Mouse (Mus musculus) embryonic facial prominence, embryonic 14.5 days (tissue): ENCODE measurements around the gene Gm47189. TPM values are rescaled to one million over a fixed set of nuclear protein-coding genes. Genes with fewer than 3 reads are reported as not detected.
"Not testable (repeated sequence)": the region's sequence is repeated elsewhere in the genome, so short reads cannot be mapped to it uniquely, and the experiment has no call there.

Source experiments
- ATAC-seq: fragments of 200-750 bp; cut with Nextera tagmentation; 2 replicates; pipeline ENCODE4 v1.8.0; 2017; ENCODE audit warnings: low read depth, moderate number of reproducible peaks, moderate TSS enrichment
- DNase-seq: peaks from one replicate; pipeline ENCODE4 v3.0.0-alpha.2; 2015; ENCODE audit warnings: low spot score
- H3K27ac ChIP-seq: fragments of 300-500 bp; sonication (generic); replicated peaks from 2 replicates; pipeline ENCODE4 v1.5.1; 2014; ENCODE audit warnings: low read depth, mild to moderate bottlenecking, low read length, moderate library complexity
- H3K27me3 ChIP-seq: fragments of 300-500 bp; sonication (generic); replicated peaks from 2 replicates; pipeline ENCODE4 v1.6.1; 2014; ENCODE audit warnings: low read length; ENCODE audit not compliant: control insufficient read depth, insufficient read depth
- H3K36me3 ChIP-seq: fragments of 300-500 bp; sonication (generic); 2 replicates; pipeline ENCODE4 v1.6.1; 2014; ENCODE audit warnings: low read length, mixed read lengths; ENCODE audit not compliant: control insufficient read depth, insufficient read depth
- H3K4me1 ChIP-seq: fragments of 300-500 bp; sonication (generic); 2 replicates; pipeline ENCODE4 v1.6.1; 2014; ENCODE audit warnings: antibody characterized with exemption, low read length; ENCODE audit not compliant: control insufficient read depth, insufficient read depth
- H3K4me2 ChIP-seq: fragments of 300-500 bp; sonication (generic); 2 replicates; pipeline ENCODE4 v1.6.1; 2014; ENCODE audit warnings: low read depth, mild to moderate bottlenecking, low read length, moderate library complexity, mixed read lengths
- H3K4me3 ChIP-seq: fragments of 300-500 bp; sonication (generic); 2 replicates; pipeline ENCODE4 v1.5.1; 2014; ENCODE audit warnings: low read depth, mild to moderate bottlenecking, low read length
- H3K9ac ChIP-seq: fragments of 300-500 bp; sonication (generic); 2 replicates; pipeline ENCODE4 v1.6.1; 2014; ENCODE audit warnings: low read depth, mild to moderate bottlenecking, low read length, moderate library complexity, mixed read lengths
- H3K9me3 ChIP-seq: fragments of 300-500 bp; sonication (generic); 2 replicates; pipeline ENCODE4 v1.6.1; 2016; ENCODE audit warnings: low read length; ENCODE audit not compliant: control insufficient read depth
- WGBS: fragments of 180-500 bp; shearing (Covaris S2); extraction: QIAGEN DNeasy Blood & Tissue Kit; methylation state at CpG from one replicate; pipeline ENCODE4 v1.1.7; 2014; 5-methylcytosine and 5-hydroxymethylcytosine counted together
- polyA plus RNA-seq: library from polyadenylated mRNA; unstranded; fragments of >200 nt; fragmentation: Nextera tagmentation; extraction: Ambion mirVana; gene quantifications from 2 replicates; pipeline ENCODE4 v1.2.1, GENCODE M21; 2014

The Gm47189 gene
- polyA plus RNA-seq = not detected in 2 replicates

- not testable (repeated sequence) for H3K9ac ChIP-seq, ATAC-seq, H3K36me3 ChIP-seq, H3K9me3 ChIP-seq, H3K27me3 ChIP-seq, H3K4me1 ChIP-seq, H3K27ac ChIP-seq, H3K4me2 ChIP-seq, H3K4me3 ChIP-seq, DNase-seq
These were observed at the start of gene Gm47189 for GRCm38 (mm10) chr14:41772341-41772740. Gene Gm47189, minus strand, starts transcription at chr14:41772441.

DNA sequence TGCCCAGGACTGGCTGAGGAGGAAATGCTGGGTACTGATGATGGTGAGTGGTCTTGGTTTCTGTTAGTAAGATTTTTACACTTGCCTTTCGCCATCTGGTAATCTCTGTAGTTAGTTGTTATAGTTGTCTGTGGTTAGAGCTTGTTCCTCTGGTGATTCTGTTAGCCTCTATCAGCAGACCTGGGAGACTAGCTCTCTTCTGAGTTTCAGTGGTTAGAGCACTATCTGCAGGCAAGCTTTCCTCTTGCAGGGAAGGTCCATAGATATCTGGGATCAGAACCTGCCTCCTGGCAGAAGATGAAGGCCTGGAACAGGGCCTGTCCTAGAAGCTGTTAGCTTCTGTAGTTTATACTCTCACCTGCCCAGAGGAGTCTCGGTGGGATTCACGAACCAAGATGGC, 16.3 kb downstream of the Gm47189 start:
- not testable (repeated sequence) for DNase-seq, H3K9ac ChIP-seq, H3K4me1 ChIP-seq, H3K9me3 ChIP-seq, H3K27me3 ChIP-seq, H3K4me3 ChIP-seq, H3K4me2 ChIP-seq, H3K27ac ChIP-seq, ATAC-seq, H3K36me3 ChIP-seq
- no CpG with 5 or more reads among the region's 3 CpGs for WGBS

DNA sequence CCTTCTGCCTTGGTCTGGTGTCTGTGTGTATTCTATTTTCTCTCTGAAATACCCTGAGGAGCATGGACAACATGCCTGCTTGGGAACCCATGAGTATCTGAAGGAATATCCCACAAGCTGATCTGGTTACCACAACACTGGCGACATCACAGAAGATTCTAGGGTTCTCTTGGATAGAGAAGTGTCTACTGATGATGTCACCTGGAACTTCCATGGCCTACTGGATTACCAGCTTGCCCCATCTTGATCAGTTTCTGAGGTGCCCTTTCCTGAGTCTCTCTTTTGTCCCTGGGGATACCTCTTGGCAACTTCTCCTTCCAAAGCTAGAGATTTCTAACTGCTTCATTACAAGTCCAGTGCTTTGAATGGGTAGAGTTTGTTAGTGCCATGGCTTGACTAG, 21.7 kb downstream of the Gm47189 start, which contains the start of gene Gm7929:
Gene Gm7929, minus strand, starts transcription at position 101 of the 400 bp plus-strand sequence.
- not testable (repeated sequence) for H3K27ac ChIP-seq, DNase-seq, H3K4me2 ChIP-seq, H3K9ac ChIP-seq, H3K36me3 ChIP-seq, H3K4me1 ChIP-seq, H3K9me3 ChIP-seq, ATAC-seq, H3K27me3 ChIP-seq, H3K4me3 ChIP-seq
- no CpG with 5 or more reads among the region's 1 CpGs for WGBS

- not testable (repeated sequence) for H3K4me3 ChIP-seq, H3K4me1 ChIP-seq, H3K36me3 ChIP-seq, DNase-seq, H3K4me2 ChIP-seq, H3K27ac ChIP-seq, H3K27me3 ChIP-seq, H3K9me3 ChIP-seq, ATAC-seq, H3K9ac ChIP-seq
- WGBS = 71% methylated on average over 12 of the region's 17 CpGs
These were observed 48.8 kb downstream of the Gm47189 start for GRCm38 (mm10) chr14:41723437-41723836.

DNA sequence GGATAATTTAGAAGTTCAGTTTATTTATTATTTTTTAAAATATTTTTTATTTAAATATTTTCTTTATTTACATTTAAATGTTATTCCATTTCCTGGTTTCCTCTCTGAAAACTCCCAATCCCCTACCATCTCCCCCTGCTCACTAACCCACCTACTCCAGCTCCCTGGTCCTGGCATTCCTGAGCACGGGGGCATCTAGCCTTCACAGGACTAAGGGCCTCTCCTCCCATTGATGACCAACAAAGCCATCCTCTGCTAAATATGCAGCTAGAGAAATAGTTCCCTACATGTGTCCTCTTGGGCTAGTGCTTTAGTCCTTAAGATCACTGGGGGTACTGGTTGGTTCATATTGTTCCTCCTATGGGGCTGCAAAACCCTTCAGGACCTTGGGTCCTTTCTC, 55.1 kb downstream of the Gm47189 start:
- not testable (repeated sequence) for H3K4me2 ChIP-seq, ATAC-seq, H3K9ac ChIP-seq, H3K27ac ChIP-seq, H3K4me3 ChIP-seq, H3K4me1 ChIP-seq, DNase-seq, H3K27me3 ChIP-seq, H3K36me3 ChIP-seq, H3K9me3 ChIP-seq
- WGBS = 81% methylated on average over 1 of the region's 1 CpGs

Other genes starting within 250 kb of the Gm47189 start
- not detected in 2 replicates for gene Gm7970, start 216.9 kb downstream of the Gm47189 start, polyA plus RNA-seq
- gene 1700049E17Rik2, start 199.2 kb downstream of the Gm47189 start, polyA plus RNA-seq = not detected in 2 replicates
- not detected in 2 replicates for gene Gm3072, start 147.8 kb downstream of the Gm47189 start, polyA plus RNA-seq
- gene Gm3676, start 126.0 kb downstream of the Gm47189 start, polyA plus RNA-seq = not detected in 2 replicates
- not detected in 2 replicates for gene Gm8068, start 70.6 kb downstream of the Gm47189 start, polyA plus RNA-seq
- gene Gm7929, start 21.8 kb downstream of the Gm47189 start, polyA plus RNA-seq = not detected in 2 replicates
- not detected in 2 replicates for gene Gm7980, start 134.8 kb upstream of the Gm47189 start, polyA plus RNA-seq
- gene 1700049E17Rik1, start 152.5 kb upstream of the Gm47189 start, polyA plus RNA-seq = not detected in 2 replicates
- not detected in 2 replicates for gene 1700024B05Rik, start 171.6 kb upstream of the Gm47189 start, polyA plus RNA-seq
- gene Gm6401, start 195.5 kb upstream of the Gm47189 start, polyA plus RNA-seq = not detected in 2 replicates
- not detected in 2 replicates for gene Gm3543, start 210.9 kb upstream of the Gm47189 start, polyA plus RNA-seq